Mouse (Mus musculus): ENCODE results near the gene Sort1. TPM values are rescaled to one million over a fixed set of nuclear protein-coding genes. Genes with fewer than 3 reads are reported as not detected.

Sort1 gene
- polyA plus RNA-seq, 1 experiment, result 32.8 TPM

GRCm38 (mm10) chr3:108409656-108410358 is 125.9 kb downstream of the Sort1 start:
- H3K4me3 ChIP-seq (ENCODE audit: low read depth, low read length), result no peak overlapping the region
- H3K27ac ChIP-seq (ENCODE audit: insufficient read depth, low read depth, low read length), result no peak overlapping the region
- 68% methylated on average over 8 of the region's 8 CpGs for WGBS

GRCm38 (mm10) chr3:108410359-108410714 is 126.5 kb downstream of the Sort1 start:
- 72% methylated on average over 5 of the region's 5 CpGs for WGBS
- Histone ChIP-seq H3K27ac (ENCODE audit: insufficient read depth, low read depth, low read length) (no peak overlapping the region), H3K36me3 (ENCODE audit: control insufficient read depth, insufficient read depth, low read length) (no peaks in the 10 kb centered on the region), H3K4me3 (ENCODE audit: low read depth, low read length) (no peak overlapping the region), H3K4me1 (ENCODE audit: control insufficient read depth, insufficient read depth, insufficient read length, low read length) (no peaks in the 10 kb centered on the region), H3K27me3 (ENCODE audit: control insufficient read depth, insufficient read depth, low read length) (no peaks in the 10 kb centered on the region)
- TF ChIP-seq CTCF (IDR thresholded peaks at IDR 0.05; ENCODE audit: extremely low read depth, insufficient read length, insufficient replicate concordance, low read depth, low read length), result no peak
- TF ChIP-seq POLR2A (IDR thresholded peaks at IDR 0.05; ENCODE audit: low read depth, low read length), result no peak

More at GRCm38 (mm10) chr3:108409656-108410358, 125.9 kb downstream of the Sort1 start:
- no peaks in the 10 kb centered on the region for H3K36me3 ChIP-seq (ENCODE audit: control insufficient read depth, insufficient read depth, low read length)
- no peaks in the 10 kb centered on the region for H3K4me1 ChIP-seq (ENCODE audit: control insufficient read depth, insufficient read depth, insufficient read length, low read length)
- no peaks in the 10 kb centered on the region for H3K27me3 ChIP-seq (ENCODE audit: control insufficient read depth, insufficient read depth, low read length)
- TF ChIP-seq POLR2A (IDR thresholded peaks at IDR 0.05; ENCODE audit: low read depth, low read length) (no peak), CTCF (IDR thresholded peaks at IDR 0.05; ENCODE audit: extremely low read depth, insufficient read length, insufficient replicate concordance, low read depth, low read length) (no peak)

Other genes with a start within 250 kb of the Sort1 start
- 5.6 and 16.1 TPM in 2 replicates for gene Gstm4, start 239.2 kb upstream of the Sort1 start, polyA plus RNA-seq (2012; rRNA removed)
- 88.8 and 107 TPM in 2 replicates for gene Ampd2, start 197.4 kb upstream of the Sort1 start, polyA plus RNA-seq (2012; rRNA removed)
- 0.86 and 0.91 TPM in 2 replicates for gene Gnat2, start 191.3 kb upstream of the Sort1 start, polyA plus RNA-seq (2012; rRNA removed)
- 5.4 and 14.8 TPM in 2 replicates for gene Gnai3, start 137.9 kb upstream of the Sort1 start, polyA plus RNA-seq (2012; rRNA removed)
- 0.05 TPM in 1 of 2 replicates, not detected in the other for gene Gpr61, start 129.2 kb upstream of the Sort1 start, polyA plus RNA-seq (2012; rRNA removed)
- gene Amigo1, start 97.7 kb upstream of the Sort1 start, polyA plus RNA-seq (2012; rRNA removed), result 10.1 and 17.6 TPM in 2 replicates
- gene Cyb561d1, start 82.9 kb upstream of the Sort1 start, polyA plus RNA-seq (2012; rRNA removed), result 5.5 and 9.4 TPM in 2 replicates
- gene Atxn7l2, start 73.1 kb upstream of the Sort1 start, polyA plus RNA-seq (2012; rRNA removed), result 3.6 and 9.7 TPM in 2 replicates
- gene Sypl2, start 57.4 kb upstream of the Sort1 start, polyA plus RNA-seq (2012; rRNA removed), result 2.5 and 6.3 TPM in 2 replicates
- 21.9 and 36.2 TPM in 2 replicates for gene Psma5, start 27.2 kb upstream of the Sort1 start, polyA plus RNA-seq (2012; rRNA removed)
- gene Mybphl, start 80.8 kb downstream of the Sort1 start, polyA plus RNA-seq (2012; rRNA removed), result not detected in 2 replicates
- gene Psrc1, start 99.8 kb downstream of the Sort1 start, polyA plus RNA-seq (2012; rRNA removed), result 1.3 and 5.3 TPM in 2 replicates
- gene Celsr2, start 131.5 kb downstream of the Sort1 start, polyA plus RNA-seq (2012; rRNA removed), result 2.7 and 8.2 TPM in 2 replicates
- 11.7 and 28.1 TPM in 2 replicates for gene Sars, start 161.1 kb downstream of the Sort1 start, polyA plus RNA-seq (2012; rRNA removed)